Mouse (Mus musculus) erythroblast, embryonic 14.5 days (primary cell): ENCODE results near the gene Npas1.

Source experiments
- GATA1 ChIP-seq: IDR thresholded peaks from 2 replicates; pipeline ENCODE4 v1.6.1; 2012; ENCODE audit warnings: low read length, inconsistent platforms, mixed read lengths
- TAL1 ChIP-seq: IDR thresholded peaks from 3 replicates; pipeline ENCODE4 v1.6.1; 2012; ENCODE audit warnings: low read length, inconsistent platforms, mixed read lengths

DNA sequence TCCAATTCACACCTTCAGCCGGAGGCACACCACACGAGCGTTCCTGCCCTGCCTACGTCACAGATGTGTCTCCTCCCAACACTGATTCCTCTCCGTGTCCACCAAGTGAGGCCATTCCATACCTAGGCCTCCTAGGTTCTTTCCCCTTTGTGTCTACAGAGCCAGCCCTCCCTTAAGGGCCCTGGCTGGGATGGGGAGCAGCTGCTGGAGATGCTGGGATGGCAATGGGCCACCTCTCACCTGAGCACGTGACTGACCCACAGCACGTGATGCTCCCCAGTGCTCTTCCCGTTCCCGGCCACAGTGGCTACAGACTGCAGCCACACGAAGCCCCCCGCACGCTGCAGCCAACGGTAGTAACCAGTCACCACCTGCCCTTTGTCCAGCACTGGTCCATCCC, 17.0 kb downstream of the Npas1 start:
- no peak for TF ChIP-seq GATA1
- TF ChIP-seq TAL1, result no peak
